ENCODE assay signal across 8 mouse cellular contexts in the genomic region with DNA sequence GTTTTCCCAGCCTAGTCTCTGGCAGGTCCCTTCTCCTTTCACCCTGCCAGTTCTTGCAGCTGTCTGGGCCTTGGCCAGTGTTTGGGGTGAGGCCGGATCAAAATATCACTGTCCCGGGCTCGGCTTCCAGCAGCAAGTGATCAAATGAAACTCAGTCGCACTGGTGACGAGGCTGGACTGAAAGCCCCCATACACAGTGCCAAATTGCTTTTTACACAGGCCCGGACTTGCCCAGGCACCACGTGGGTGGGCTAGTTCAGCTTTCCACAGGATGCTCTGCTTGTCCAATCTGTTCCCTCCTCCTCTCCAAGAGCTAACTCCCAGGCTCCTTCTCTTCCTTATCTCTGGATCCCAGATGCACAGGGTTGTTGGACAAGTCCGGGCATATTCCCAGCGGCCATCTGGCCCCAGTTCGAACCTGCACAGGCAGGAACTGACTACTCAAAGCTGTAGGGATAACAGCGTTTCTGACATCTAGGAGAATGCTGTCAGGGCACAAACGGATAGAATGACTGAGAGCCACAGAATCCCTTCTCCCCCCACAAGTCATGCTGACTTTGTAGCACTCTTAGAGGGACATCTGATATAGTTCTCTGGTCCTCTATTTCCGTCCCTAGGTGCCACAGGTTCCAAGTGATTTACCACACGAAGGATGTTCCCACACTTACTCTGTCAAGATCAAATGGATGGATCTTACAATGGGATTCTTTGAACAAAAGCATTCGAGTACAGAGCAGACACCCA. TPM values are rescaled to one million over a fixed set of nuclear protein-coding genes. Genes with fewer than 3 reads are reported as not detected.
DNase-seq lines count a peak whose midpoint lies in the region; ATAC-seq and TF ChIP-seq lines count a peak whose summit lies in the region.

No protein-coding gene starts in this region.

- no peaks in the 10 kb centered on the region for H3K27me3 ChIP-seq in forebrain, embryonic 11.5 days (ENCODE audit: control insufficient read depth, insufficient read depth, low read length)
- no peaks in the 10 kb centered on the region for H3K27me3 ChIP-seq in heart, postnatal 0 days (ENCODE audit: control insufficient read depth, insufficient read depth, low read length)

- ATAC-seq in forebrain, embryonic 11.5 days (replicated peaks; ENCODE audit: low FRiP score), result peak; percentile 84
- peak; percentile 82 for ATAC-seq in heart, postnatal 0 days (ENCODE audit: insufficient read depth, low read depth)

- DNase-seq in right cerebral cortex, postnatal 25 days, result peak; percentile 3
- no peak for DNase-seq in right cerebral cortex, postnatal 36 days (ENCODE audit: low spot score in 2 of 2)
- DNase-seq in forebrain, embryonic 11.5 days (ENCODE audit: low spot score), result peak; percentile 48
- DNase-seq in heart, postnatal 0 days (ENCODE audit: low spot score), result peak; percentile 57
- DNase-seq in kidney, postnatal 25 days, result peak; percentile 1 to 46
- peak; percentile 47 for DNase-seq in mesoderm, embryonic 11.5 days (ENCODE audit: low read depth, low spot score)
- DNase-seq in testis, postnatal 10 days (ENCODE audit: low spot score), result peak; percentile 48
- no peak for DNase-seq in left cerebral cortex, postnatal 25 days (ENCODE audit: low spot score in 2 of 2)

- H3K27ac ChIP-seq in forebrain, embryonic 11.5 days (ENCODE audit: low read depth, low read length), result no peak overlapping the region
- peak overlapping the region; percentile 56 for H3K27ac ChIP-seq in heart, postnatal 0 days (ENCODE audit: low read depth)

- TF ChIP-seq CTCF in heart, postnatal 0 days (IDR thresholded peaks at IDR 0.05; ENCODE audit: low read depth), result no peak

- no peaks in the 10 kb centered on the region for H3K9me3 ChIP-seq in forebrain, embryonic 11.5 days (ENCODE audit: control insufficient read depth, low read length)
- no peaks in the 10 kb centered on the region for H3K9me3 ChIP-seq in heart, postnatal 0 days (replicated peaks; ENCODE audit: control insufficient read depth, low read length)

- no peak overlapping the region for H3K9ac ChIP-seq in forebrain, embryonic 11.5 days (ENCODE audit: low read length)
- no peak overlapping the region for H3K9ac ChIP-seq in heart, postnatal 0 days (replicated peaks; ENCODE audit: low read depth, low read length)

- H3K36me3 ChIP-seq in forebrain, embryonic 11.5 days (ENCODE audit: control insufficient read depth, insufficient read depth, low read length), result no peaks in the 10 kb centered on the region
- no peaks in the 10 kb centered on the region for H3K36me3 ChIP-seq in heart, postnatal 0 days (replicated peaks; ENCODE audit: control insufficient read depth, insufficient read depth, low read length)

- no peaks in the 10 kb centered on the region for H3K4me1 ChIP-seq in forebrain, embryonic 11.5 days (replicated peaks; ENCODE audit: control insufficient read depth, insufficient read depth, low read length)
- no peaks in the 10 kb centered on the region for H3K4me1 ChIP-seq in heart, postnatal 0 days (ENCODE audit: control insufficient read depth, insufficient read depth)

- H3K4me2 ChIP-seq in forebrain, embryonic 11.5 days (ENCODE audit: low read depth, low read length, severe bottlenecking), result peak overlapping the region; percentile 45; the same call in 1 of the 2 replicates
- H3K4me2 ChIP-seq in heart, postnatal 0 days (ENCODE audit: low read depth, low read length), result peak overlapping the region; percentile 45

- 19% methylated on average over 15 of the region's 15 CpGs for WGBS in forebrain, embryonic 11.5 days
- 18% methylated on average over 15 of the region's 15 CpGs for WGBS in heart, postnatal 0 days

- no peak for TF ChIP-seq EP300 in heart, postnatal 0 days (IDR thresholded peaks at IDR 0.05; ENCODE audit: low read depth)

- intact Hi-C loops in left cerebral cortex, postnatal 25 days (cut with DNase I), result no loop called here

- H3K4me3 ChIP-seq in forebrain, embryonic 11.5 days (ENCODE audit: low read depth, low read length), result peak overlapping the region; percentile 18; the same call in 1 of the 2 replicates
- peak overlapping the region; percentile 28 for H3K4me3 ChIP-seq in heart, postnatal 0 days (ENCODE audit: low read depth, low read length)

RNA-seq across cellular contexts. Expression of a gene that starts 0.5 kb away (rescaled TPM):
- 0.96 and 1.1 TPM in 2 replicates for polyA plus RNA-seq in forebrain, embryonic 11.5 days (2014; fragmentation: Nextera tagmentation; extraction: Ambion mirVana)
- total RNA-seq in heart, postnatal 0 days (2014; rRNA removed; ENCODE audit: low replicate concordance), result 2.0 and 2.4 TPM in 2 replicates
- polyA plus RNA-seq in heart, postnatal 0 days (2015; fragmentation: Nextera tagmentation; extraction: Ambion mirVana), result 1.7 and 1.8 TPM in 2 replicates
- under 1 TPM in 1 of 2 experiments, not detected in 1; 0.16 TPM for total RNA-seq in left cerebral cortex, postnatal 25 days (2021)

Comparison
In these comparisons a context has a peak if more than half of its experiments do, and no peak if none do; other contexts are left out.
1. DNase-seq: peak in right cerebral cortex, postnatal 25 days (single experiment), forebrain, embryonic 11.5 days (single experiment), heart, postnatal 0 days (single experiment), kidney, postnatal 25 days (2 of 2), mesoderm, embryonic 11.5 days (single experiment) and testis, postnatal 10 days (single experiment); none in right cerebral cortex, postnatal 36 days (0 of 2) and left cerebral cortex, postnatal 25 days (0 of 2).